Mouse (Mus musculus): ENCODE results near the gene Gm39566. TPM values are rescaled to one million over a fixed set of nuclear protein-coding genes. Genes with fewer than 3 reads are reported as not detected.

Gene Gm39566
- total RNA-seq, 2 experiments from 2014 or later: not detected

- peak; percentile 35 to 58 for DNase-seq (ENCODE audit: low spot score in 2 of 2)
Measured at GRCm38 (mm10) chr11:69765221-69766125, 49.6 kb downstream of the Gm39566 start, which contains the start of gene Zbtb4. TSS of gene Zbtb4 (plus strand) at chr11:69765912.

- no peak for DNase-seq (ENCODE audit: low spot score in 2 of 2)
Measured at GRCm38 (mm10) chr11:69763551-69763950, 51.5 kb downstream of the Gm39566 start.

- no peak for DNase-seq (ENCODE audit: low spot score in 2 of 2)
Measured at GRCm38 (mm10) chr11:69761868-69762267, 53.2 kb downstream of the Gm39566 start, which contains the start of gene Slc35g3. TSS of gene Slc35g3 (minus strand) at chr11:69761968.

Other genes with a start within 250 kb of the Gm39566 start
- gene Wrap53, start 235.0 kb downstream of the Gm39566 start, total RNA-seq (2021): 10 to 100 TPM in 1 of 2 experiments, 1 to 10 TPM in 1; 7.7 to 10.6 TPM
- gene Trp53, start 234.9 kb downstream of the Gm39566 start, total RNA-seq (2021): 10 to 100 TPM; 31.4 to 31.8 TPM
- 100 to 1,000 TPM; 456 to 463 TPM for gene Atp1b2, start 209.4 kb downstream of the Gm39566 start, total RNA-seq (2021)
- not detected for gene Shbg, start 197.4 kb downstream of the Gm39566 start, total RNA-seq (2021)
- 10 to 100 TPM; 15.0 to 17.1 TPM for gene Sat2, start 193.3 kb downstream of the Gm39566 start, total RNA-seq (2021)
- gene Fxr2, start 182.3 kb downstream of the Gm39566 start, total RNA-seq (2021): 100 to 1,000 TPM in 1 of 2 experiments, 10 to 100 TPM in 1; 99.2 to 103 TPM
- gene Sox15, start 160.0 kb downstream of the Gm39566 start, total RNA-seq (2021): not detected
- gene Mpdu1, start 152.7 kb downstream of the Gm39566 start, total RNA-seq (2021): 10 to 100 TPM; 85.9 to 89.9 TPM
- 10 to 100 TPM in 1 of 2 experiments, 1 to 10 TPM in 1; 8.4 to 11.5 TPM for gene Cd68, start 149.1 kb downstream of the Gm39566 start, total RNA-seq (2021)
- gene Eif4a1, start 142.9 kb downstream of the Gm39566 start, total RNA-seq (2021): 100 to 1,000 TPM; 492 to 501 TPM
- 10 to 100 TPM; 88.0 to 98.7 TPM for gene Senp3, start 133.2 kb downstream of the Gm39566 start, total RNA-seq (2021)
- gene Tnfsf13, start 129.5 kb downstream of the Gm39566 start, total RNA-seq (2021): 1 to 10 TPM; 1.1 to 1.2 TPM
- 1 to 10 TPM; 6.7 to 8.3 TPM for gene Tnfsf12, start 119.4 kb downstream of the Gm39566 start, total RNA-seq (2021)
- under 1 TPM; 0.69 to 0.76 TPM for gene Tnfsfm13, start 119.2 kb downstream of the Gm39566 start, total RNA-seq (2021)
- gene Polr2a, start 56.7 kb downstream of the Gm39566 start, total RNA-seq (2021): 10 to 100 TPM; 55.6 to 59.4 TPM
- under 1 TPM in 1 of 2 experiments, not detected in 1; 0.22 TPM for gene Slc35g3, start 53.3 kb downstream of the Gm39566 start, total RNA-seq (2021)
- gene Zbtb4, start 49.4 kb downstream of the Gm39566 start, total RNA-seq (2021): 10 to 100 TPM; 69.7 to 72.8 TPM
- gene Chrnb1, start 19.4 kb downstream of the Gm39566 start, total RNA-seq (2021): 1 to 10 TPM; 1.1 to 1.6 TPM
- 10 to 100 TPM; 26.8 to 26.9 TPM for gene Fgf11, start 13.4 kb downstream of the Gm39566 start, total RNA-seq (2021)
- gene Tmem102, start 9.7 kb downstream of the Gm39566 start, total RNA-seq (2021): not detected
- gene Spem2, start 3.2 kb upstream of the Gm39566 start, total RNA-seq (2021): not detected
- under 1 TPM; 0.34 to 0.54 TPM for gene Spem1, start 6.9 kb upstream of the Gm39566 start, total RNA-seq (2021)
- gene Nlgn2, start 22.5 kb upstream of the Gm39566 start, total RNA-seq (2021): 100 to 1,000 TPM; 227 to 245 TPM
- gene Tmem256, start 23.2 kb upstream of the Gm39566 start, total RNA-seq (2021): 100 to 1,000 TPM; 148 to 153 TPM
- gene Plscr3, start 31.1 kb upstream of the Gm39566 start, total RNA-seq (2021): 10 to 100 TPM; 31.2 to 37.7 TPM
- under 1 TPM in 1 of 2 experiments, not detected in 1; 0.25 TPM for gene Tnk1, start 43.4 kb upstream of the Gm39566 start, total RNA-seq (2021)
- gene Tmem95, start 62.7 kb upstream of the Gm39566 start, total RNA-seq (2021): not detected
- under 1 TPM; 0.85 TPM for gene Kctd11, start 66.1 kb upstream of the Gm39566 start, total RNA-seq (2021)
- gene Acap1, start 80.2 kb upstream of the Gm39566 start, total RNA-seq (2021): under 1 TPM; 0.16 to 0.21 TPM
- gene 2810408A11Rik, start 85.7 kb upstream of the Gm39566 start, total RNA-seq (2021): 1 to 10 TPM; 2.4 to 2.5 TPM
- 100 to 1,000 TPM; 127 to 146 TPM for gene Neurl4, start 85.8 kb upstream of the Gm39566 start, total RNA-seq (2021)
- gene Gps2, start 98.6 kb upstream of the Gm39566 start, total RNA-seq (2021): 10 to 100 TPM; 27.8 to 30.2 TPM
- 100 to 1,000 TPM; 479 to 501 TPM for gene Eif5a, start 106.7 kb upstream of the Gm39566 start, total RNA-seq (2021)
- 1 to 10 TPM; 9.2 to 9.5 TPM for gene Ybx2, start 120.5 kb upstream of the Gm39566 start, total RNA-seq (2021)
- gene Slc2a4, start 132.9 kb upstream of the Gm39566 start, total RNA-seq (2021): 1 to 10 TPM; 1.7 to 2.0 TPM
- not detected for gene Cldn7, start 149.5 kb upstream of the Gm39566 start, total RNA-seq (2021)
- 100 to 1,000 TPM; 101 to 105 TPM for gene Ctdnep1, start 165.9 kb upstream of the Gm39566 start, total RNA-seq (2021)
- gene Elp5, start 167.2 kb upstream of the Gm39566 start, total RNA-seq (2021): 10 to 100 TPM; 98.0 to 99.5 TPM
- gene Gabarap, start 175.8 kb upstream of the Gm39566 start, total RNA-seq (2021): 100 to 1,000 TPM; 256 to 267 TPM
- 10 to 100 TPM; 40.1 to 43.7 TPM for gene Phf23, start 180.5 kb upstream of the Gm39566 start, total RNA-seq (2021)
- gene Dvl2, start 185.3 kb upstream of the Gm39566 start, total RNA-seq (2021): 10 to 100 TPM; 26.1 to 38.9 TPM
- 10 to 100 TPM; 55.7 to 57.6 TPM for gene Acadvl, start 200.1 kb upstream of the Gm39566 start, total RNA-seq (2021)
- gene Dlg4, start 201.6 kb upstream of the Gm39566 start, total RNA-seq (2021): 100 to 1,000 TPM; 705 to 717 TPM
- 1 to 10 TPM; 1.2 to 1.3 TPM for gene Asgr1, start 238.8 kb upstream of the Gm39566 start, total RNA-seq (2021)